Mouse (Mus musculus) erythroblast, embryonic 14.5 days (primary cell): ENCODE data around the gene Hs3st2. TPM values are rescaled to one million over a fixed set of nuclear protein-coding genes. Genes with fewer than 3 reads are reported as not detected.

Source experiments
- H3K27me3 ChIP-seq: 2 replicates; pipeline ENCODE4 v1.6.1; 2012; ENCODE audit warnings: inconsistent platforms; ENCODE audit not compliant: control insufficient read depth
- H3K36me3 ChIP-seq: 2 replicates; pipeline ENCODE4 v1.6.1; 2012; ENCODE audit warnings: mild to moderate bottlenecking, inconsistent platforms; ENCODE audit not compliant: control insufficient read depth
- H3K4me1 ChIP-seq: 2 replicates; pipeline ENCODE4 v1.6.1; 2012; ENCODE audit warnings: inconsistent platforms; ENCODE audit not compliant: control insufficient read depth
- H3K4me3 ChIP-seq: replicated peaks from 2 replicates; pipeline ENCODE3; 2012; ENCODE audit warnings: moderate library complexity, mild to moderate bottlenecking, inconsistent platforms
- H3K9me3 ChIP-seq: 2 replicates; pipeline ENCODE4 v1.6.1; 2012; ENCODE audit warnings: low read length, inconsistent platforms, mixed read lengths; ENCODE audit not compliant: control insufficient read depth
- GATA1 ChIP-seq: IDR thresholded peaks from 2 replicates; pipeline ENCODE4 v1.6.1; 2012; ENCODE audit warnings: low read length, inconsistent platforms, mixed read lengths
- TAL1 ChIP-seq: IDR thresholded peaks from 3 replicates; pipeline ENCODE4 v1.6.1; 2012; ENCODE audit warnings: low read length, inconsistent platforms, mixed read lengths
- polyA plus RNA-seq: library from polyadenylated mRNA; stranded (reverse); fragments of >175 nt; gene quantifications from 2 replicates; pipeline ENCODE4 v1.2.3, GENCODE M21; 2012

Gene Hs3st2
- polyA plus RNA-seq, 1 experiment = not detected

GRCm38 (mm10) chr7:121480106-121480505, 88.4 kb downstream of the Hs3st2 start:
- Histone ChIP-seq H3K4me1 (no peaks in the 10 kb centered on the region), H3K9me3 (no peaks in the 10 kb centered on the region; the same call in 1 of the 2 replicates), H3K4me3 (no peak overlapping the region), H3K36me3 (no peaks in the 10 kb centered on the region), H3K27me3 (no peaks in the 10 kb centered on the region)
- no peak for TF ChIP-seq GATA1
- TF ChIP-seq TAL1 = no peak

GRCm38 (mm10) chr7:121484590-121484989, 92.9 kb downstream of the Hs3st2 start:
- no peaks in the 10 kb centered on the region for H3K27me3 ChIP-seq
- no peak overlapping the region for H3K4me3 ChIP-seq
- no peaks in the 10 kb centered on the region for H3K36me3 ChIP-seq
- no peaks in the 10 kb centered on the region for H3K4me1 ChIP-seq
- H3K9me3 ChIP-seq = no peaks in the 10 kb centered on the region; the same call in 1 of the 2 replicates
- no peak for TF ChIP-seq TAL1
- no peak for TF ChIP-seq GATA1

GRCm38 (mm10) chr7:121485266-121485665, 93.6 kb downstream of the Hs3st2 start:
- H3K4me1 ChIP-seq = no peaks in the 10 kb centered on the region
- H3K9me3 ChIP-seq = no peaks in the 10 kb centered on the region; the same call in 1 of the 2 replicates
- no peaks in the 10 kb centered on the region for H3K27me3 ChIP-seq
- no peaks in the 10 kb centered on the region for H3K36me3 ChIP-seq
- TF ChIP-seq TAL1 (no peak), GATA1 (no peak)
- H3K4me3 ChIP-seq = no peak overlapping the region

GRCm38 (mm10) chr7:121487291-121487690, 95.6 kb downstream of the Hs3st2 start:
- no peaks in the 10 kb centered on the region for H3K27me3 ChIP-seq
- TF ChIP-seq TAL1 (no peak), GATA1 (no peak)
- H3K9me3 ChIP-seq = no peaks in the 10 kb centered on the region
- no peak overlapping the region for H3K4me3 ChIP-seq
- no peaks in the 10 kb centered on the region for H3K4me1 ChIP-seq
- H3K36me3 ChIP-seq = no peaks in the 10 kb centered on the region

- H3K4me3 ChIP-seq = no peak overlapping the region
Measured at GRCm38 (mm10) chr7:121489401-121489800, 97.7 kb downstream of the Hs3st2 start.

GRCm38 (mm10) chr7:121491455-121492005, 99.9 kb downstream of the Hs3st2 start:
- Histone ChIP-seq H3K36me3 (no peaks in the 10 kb centered on the region), H3K4me1 (no peaks in the 10 kb centered on the region), H3K4me3 (no peak overlapping the region), H3K9me3 (no peaks in the 10 kb centered on the region), H3K27me3 (no peaks in the 10 kb centered on the region)
- TF ChIP-seq GATA1 (no peak), TAL1 (no peak)

More at GRCm38 (mm10) chr7:121489401-121489800, 97.7 kb downstream of the Hs3st2 start:
- no peaks in the 10 kb centered on the region for H3K4me1 ChIP-seq
- no peak for TF ChIP-seq GATA1
- no peak for TF ChIP-seq TAL1
- no peaks in the 10 kb centered on the region for H3K27me3 ChIP-seq
- H3K9me3 ChIP-seq = no peaks in the 10 kb centered on the region
- no peaks in the 10 kb centered on the region for H3K36me3 ChIP-seq

GRCm38 (mm10) chr7:121500516-121500915, 108.9 kb downstream of the Hs3st2 start:
- H3K27me3 ChIP-seq = no peaks in the 10 kb centered on the region
- H3K4me1 ChIP-seq = no peaks in the 10 kb centered on the region
- H3K36me3 ChIP-seq = no peaks in the 10 kb centered on the region
- TF ChIP-seq TAL1 = no peak
- TF ChIP-seq GATA1 = no peak
- H3K9me3 ChIP-seq = no peaks in the 10 kb centered on the region; the same call in 1 of the 2 replicates
- H3K4me3 ChIP-seq = no peak overlapping the region

- Histone ChIP-seq H3K9me3 (no peaks in the 10 kb centered on the region; the same call in 1 of the 2 replicates), H3K4me1 (no peaks in the 10 kb centered on the region), H3K36me3 (no peaks in the 10 kb centered on the region), H3K27me3 (no peaks in the 10 kb centered on the region), H3K4me3 (no peak overlapping the region)
- TF ChIP-seq TAL1 = no peak
- no peak for TF ChIP-seq GATA1
Measured at GRCm38 (mm10) chr7:121501666-121502065, 110.0 kb downstream of the Hs3st2 start.

GRCm38 (mm10) chr7:121516727-121517126, 125.1 kb downstream of the Hs3st2 start:
- H3K4me1 ChIP-seq = no peaks in the 10 kb centered on the region

More at GRCm38 (mm10) chr7:121516727-121517126, 125.1 kb downstream of the Hs3st2 start:
- Histone ChIP-seq H3K9me3 (peaks cover 3% of the 10 kb centered on the region), H3K27me3 (no peaks in the 10 kb centered on the region), H3K4me3 (no peak overlapping the region), H3K36me3 (no peaks in the 10 kb centered on the region)
- TF ChIP-seq GATA1 (no peak), TAL1 (no peak)
